Mouse (Mus musculus) embryonic facial prominence, embryonic 11.5 days (tissue): Measurements from ENCODE around the gene Nek2. TPM values are rescaled to one million over a fixed set of nuclear protein-coding genes. Genes with fewer than 3 reads are reported as not detected.

Source experiments
- ATAC-seq: fragments of 200-750 bp; cut with Nextera tagmentation; replicated peaks from 2 replicates; pipeline ENCODE4 v1.8.0; 2017; ENCODE audit warnings: low read depth; ENCODE audit not compliant: insufficient number of reproducible peaks, low FRiP score, low TSS enrichment
- DNase-seq: peaks from one replicate; pipeline ENCODE4 v3.0.0-alpha.2; 2015; ENCODE audit warnings: low spot score
- H3K27ac ChIP-seq: fragments of 300-500 bp; sonication (generic); replicated peaks from 2 replicates; pipeline ENCODE4 v1.5.1; 2014; ENCODE audit warnings: mild to moderate bottlenecking, low read depth, low read length, control low read depth
- H3K27me3 ChIP-seq: fragments of 300-500 bp; sonication (generic); 2 replicates; pipeline ENCODE4 v1.6.1; 2014; ENCODE audit warnings: mild to moderate bottlenecking, low read length, moderate library complexity, mixed read lengths; ENCODE audit not compliant: control insufficient read depth, insufficient read depth
- H3K36me3 ChIP-seq: fragments of 300-500 bp; sonication (generic); replicated peaks from 2 replicates; pipeline ENCODE4 v1.6.1; 2014; ENCODE audit warnings: low read depth, mild to moderate bottlenecking, low read length, moderate library complexity, mixed read lengths; ENCODE audit not compliant: control insufficient read depth, insufficient read depth
- H3K4me1 ChIP-seq: fragments of 300-500 bp; sonication (generic); 2 replicates; pipeline ENCODE4 v1.6.1; 2014; ENCODE audit warnings: low read length, mixed read lengths; ENCODE audit not compliant: control insufficient read depth, insufficient read depth
- H3K4me2 ChIP-seq: fragments of 300-500 bp; sonication (generic); 2 replicates; pipeline ENCODE4 v1.6.1; 2014; ENCODE audit warnings: low read depth, mild to moderate bottlenecking, control low read depth, low read length, moderate library complexity
- H3K4me3 ChIP-seq: fragments of 300-500 bp; sonication (generic); 2 replicates; pipeline ENCODE4 v1.5.1; 2014; ENCODE audit warnings: low read depth, low read length, control low read depth
- H3K9ac ChIP-seq: fragments of 300-500 bp; sonication (generic); replicated peaks from 2 replicates; pipeline ENCODE4 v1.6.1; 2014; ENCODE audit warnings: mild to moderate bottlenecking, control low read depth, low read length
- H3K9me3 ChIP-seq: fragments of 300-500 bp; sonication (generic); replicated peaks from 2 replicates; pipeline ENCODE4 v1.6.1; 2016; ENCODE audit warnings: mild to moderate bottlenecking, low read length, inconsistent platforms, mixed read lengths; ENCODE audit not compliant: control insufficient read depth
- WGBS: fragments of 180-500 bp; shearing (Covaris S2); extraction: QIAGEN DNeasy Blood & Tissue Kit; methylation state at CpG from one replicate; pipeline ENCODE4 v1.1.7; 2014; 5-methylcytosine and 5-hydroxymethylcytosine counted together
- polyA plus RNA-seq: library from polyadenylated mRNA; unstranded; fragments of >200 nt; fragmentation: Nextera tagmentation; extraction: Ambion mirVana; gene quantifications from 2 replicates; pipeline ENCODE4 v1.2.1, GENCODE M21; 2014

Gene Nek2
- polyA plus RNA-seq, 1 experiment from 2014 or later, result 44.5 TPM

DNA sequence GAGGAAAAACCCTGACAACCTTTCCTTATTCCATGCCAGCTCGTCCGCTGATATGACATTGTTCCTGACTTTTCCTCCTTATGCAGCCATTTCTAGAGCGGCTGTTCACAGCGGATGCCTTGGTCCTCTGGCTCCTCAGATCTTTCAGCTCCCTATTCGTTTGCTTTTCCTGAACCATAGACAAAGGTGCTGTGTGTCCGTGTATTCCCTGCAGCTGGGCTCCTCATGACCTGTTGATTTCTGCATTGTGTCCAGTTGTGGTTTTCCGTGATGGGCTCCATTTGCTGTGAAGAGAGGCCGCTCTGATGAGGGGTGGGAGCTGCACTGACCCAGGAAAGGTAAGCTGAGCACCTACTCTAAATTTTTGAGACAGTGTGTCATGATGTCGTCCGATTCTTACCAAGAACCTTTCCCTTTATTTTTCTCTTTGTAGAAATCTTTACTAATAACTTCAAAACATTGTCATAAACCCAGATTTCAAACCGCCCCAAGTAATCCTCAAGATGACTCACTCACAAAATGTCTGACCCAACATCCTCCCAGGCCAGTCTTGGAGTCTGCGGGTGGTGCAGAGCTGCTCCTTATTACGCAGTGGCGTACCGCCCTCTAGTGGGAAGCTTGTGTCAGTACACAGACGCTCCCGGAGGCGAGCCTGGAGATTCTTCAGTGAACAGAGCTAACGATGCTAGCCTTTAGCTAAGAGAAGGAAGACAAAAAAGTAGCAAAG, 3.7 kb upstream of the Nek2 start:
- no peaks in the 10 kb centered on the region for H3K27me3 ChIP-seq
- no peak overlapping the region for H3K4me3 ChIP-seq
- peak; percentile 57 for ATAC-seq
- 41% methylated on average over 19 of the region's 19 CpGs for WGBS
- H3K4me1 ChIP-seq, result no peaks in the 10 kb centered on the region
- no peak overlapping the region for H3K4me2 ChIP-seq
- no peaks in the 10 kb centered on the region for H3K36me3 ChIP-seq
- peak; percentile 94 for DNase-seq
- H3K27ac ChIP-seq, result no peak overlapping the region
- no peak overlapping the region for H3K9ac ChIP-seq
- no peaks in the 10 kb centered on the region for H3K9me3 ChIP-seq

DNA sequence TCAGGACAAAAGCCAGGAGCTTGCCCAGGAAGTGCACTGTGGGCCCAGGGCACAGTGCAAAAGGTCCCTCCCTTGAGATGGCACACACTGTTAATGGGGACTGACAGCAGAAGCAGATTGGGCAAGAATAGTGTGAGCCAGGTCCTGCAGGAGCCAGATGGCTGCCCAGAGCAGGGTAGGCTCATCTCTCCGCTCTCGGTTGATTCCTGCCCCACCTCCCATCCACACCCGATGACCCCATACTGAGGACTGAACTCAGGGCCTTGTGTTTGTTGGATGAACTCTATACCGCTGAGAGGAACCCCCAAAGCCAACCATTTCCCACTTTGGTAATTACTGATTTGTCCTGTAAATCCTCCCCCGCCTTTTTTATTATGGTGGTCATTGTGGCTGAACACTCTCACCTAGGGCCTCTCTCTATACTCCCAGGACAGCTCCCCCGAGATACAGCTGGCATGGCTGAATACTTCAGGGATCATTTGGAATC, 3.1 kb upstream of the Nek2 start:
- WGBS, result 42% methylated on average over 6 of the region's 6 CpGs
- no peaks in the 10 kb centered on the region for H3K36me3 ChIP-seq
- H3K9ac ChIP-seq, result no peak overlapping the region
- no peaks in the 10 kb centered on the region for H3K4me1 ChIP-seq
- no peaks in the 10 kb centered on the region for H3K9me3 ChIP-seq
- DNase-seq (no peak), ATAC-seq (peak; percentile 29; the same call in 1 of the 2 replicates)
- no peak overlapping the region for H3K4me2 ChIP-seq
- H3K27ac ChIP-seq, result no peak overlapping the region
- no peaks in the 10 kb centered on the region for H3K27me3 ChIP-seq
- H3K4me3 ChIP-seq, result no peak overlapping the region

DNA sequence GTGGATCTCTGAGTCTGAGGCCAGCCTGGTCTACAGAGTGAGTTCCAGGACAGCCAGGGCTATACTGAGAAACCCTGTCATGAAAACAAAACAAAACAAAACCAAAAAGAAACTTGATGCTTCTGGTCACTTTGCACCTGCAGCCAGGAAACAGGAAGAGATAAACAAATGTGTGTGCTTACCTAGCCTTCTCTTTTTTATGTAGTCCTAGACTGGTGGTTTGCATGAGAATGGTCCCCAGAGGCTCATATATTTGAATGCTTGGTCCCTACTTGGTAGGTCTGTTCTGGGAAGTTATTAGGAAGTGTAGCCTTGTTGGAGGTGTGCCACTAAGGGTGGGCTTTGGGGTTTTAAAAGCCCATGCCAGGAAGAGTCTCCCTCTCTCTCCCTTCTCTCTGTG, 2.2 kb upstream of the Nek2 start:
- DNase-seq (no peak), ATAC-seq (no peak)
- Histone ChIP-seq H3K9me3 (no peaks in the 10 kb centered on the region), H3K36me3 (no peaks in the 10 kb centered on the region), H3K4me1 (no peaks in the 10 kb centered on the region), H3K4me3 (no peak overlapping the region), H3K27me3 (no peaks in the 10 kb centered on the region), H3K9ac (no peak overlapping the region), H3K4me2 (no peak overlapping the region), H3K27ac (no peak overlapping the region)

DNA sequence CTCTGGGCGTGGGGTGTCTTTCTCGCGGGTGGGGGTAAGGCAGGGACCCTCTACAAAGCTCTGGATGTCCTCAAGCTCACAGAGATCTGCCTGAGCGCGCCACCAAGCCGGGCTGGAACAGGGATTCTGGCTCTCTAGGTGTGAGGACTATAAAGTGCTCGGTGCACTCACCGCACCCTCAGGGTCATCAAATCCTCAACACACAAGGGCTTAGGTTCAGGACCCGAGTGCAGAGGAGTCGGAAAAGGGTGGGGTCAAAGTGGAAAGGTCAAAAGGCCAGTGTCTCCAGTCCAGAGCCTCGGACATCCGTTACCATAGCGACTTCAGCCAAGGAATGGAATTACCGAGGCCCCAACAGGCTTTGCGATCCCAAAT, 306 bp upstream of the Nek2 start:
- H3K27me3 ChIP-seq, result no peaks in the 10 kb centered on the region
- peak overlapping the region; percentile 51 for H3K4me2 ChIP-seq
- no peaks in the 10 kb centered on the region for H3K4me1 ChIP-seq
- H3K27ac ChIP-seq, result no peak overlapping the region
- H3K4me3 ChIP-seq, result peak overlapping the region; percentile 88
- ATAC-seq (peak; percentile 68), DNase-seq (no peak)
- no peaks in the 10 kb centered on the region for H3K9me3 ChIP-seq
- H3K9ac ChIP-seq, result no peak overlapping the region
- no peaks in the 10 kb centered on the region for H3K36me3 ChIP-seq
- 3% methylated on average over 15 of the region's 15 CpGs for WGBS

DNA sequence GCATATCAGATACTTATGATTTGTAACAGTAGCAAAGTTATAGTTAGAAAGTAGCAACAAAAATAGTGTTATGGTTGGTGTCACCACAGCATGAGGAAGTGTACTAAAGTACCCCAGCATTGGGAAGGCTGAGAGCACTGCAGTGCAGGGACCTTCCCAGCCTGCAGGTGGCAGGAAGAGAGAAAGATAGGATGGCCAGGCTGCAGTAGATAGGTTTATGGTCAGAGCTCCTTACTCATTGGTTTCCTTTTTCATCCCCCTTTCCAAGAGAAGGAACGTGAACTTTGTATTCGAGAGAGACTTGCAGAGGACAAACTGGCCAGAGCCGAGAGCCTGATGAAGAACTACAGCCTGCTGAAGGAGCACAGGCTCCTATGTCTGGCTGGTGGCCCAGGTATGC, 7.9 kb downstream of the Nek2 start:
- Histone ChIP-seq H3K36me3 (no peaks in the 10 kb centered on the region), H3K4me3 (no peak overlapping the region), H3K4me1 (no peaks in the 10 kb centered on the region), H3K27ac (no peak overlapping the region), H3K9ac (no peak overlapping the region), H3K9me3 (no peaks in the 10 kb centered on the region), H3K4me2 (no peak overlapping the region), H3K27me3 (no peaks in the 10 kb centered on the region)
- DNase-seq, result no peak
- no peak for ATAC-seq
- 84% methylated on average over 3 of the region's 3 CpGs for WGBS

DNA sequence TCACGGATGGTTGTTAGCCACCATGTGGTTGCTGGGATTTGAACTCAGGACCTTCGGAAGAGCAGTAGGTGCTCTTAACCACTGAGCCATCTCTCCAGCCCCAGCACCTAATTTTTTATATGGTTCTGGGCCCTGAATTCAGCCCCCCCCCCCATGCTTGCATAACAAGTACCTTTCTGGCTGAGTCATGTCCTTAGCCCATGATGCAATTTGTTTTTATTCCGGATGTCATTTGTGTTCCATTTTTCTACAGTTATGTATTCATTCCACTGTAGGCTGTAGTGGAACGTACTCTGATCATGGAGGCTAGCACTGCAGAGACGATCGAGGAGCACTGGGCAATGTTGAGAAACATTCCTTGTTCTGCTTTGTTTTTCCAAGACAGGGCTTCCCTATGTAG, 12.2 kb downstream of the Nek2 start:
- DNase-seq (no peak), ATAC-seq (no peak)
- Histone ChIP-seq H3K4me1 (no peaks in the 10 kb centered on the region), H3K4me3 (no peak overlapping the region), H3K27ac (no peak overlapping the region), H3K4me2 (no peak overlapping the region), H3K27me3 (no peaks in the 10 kb centered on the region), H3K36me3 (no peaks in the 10 kb centered on the region), H3K9ac (no peak overlapping the region), H3K9me3 (no peaks in the 10 kb centered on the region)
- WGBS, result 97% methylated on average over 6 of the region's 6 CpGs

DNA sequence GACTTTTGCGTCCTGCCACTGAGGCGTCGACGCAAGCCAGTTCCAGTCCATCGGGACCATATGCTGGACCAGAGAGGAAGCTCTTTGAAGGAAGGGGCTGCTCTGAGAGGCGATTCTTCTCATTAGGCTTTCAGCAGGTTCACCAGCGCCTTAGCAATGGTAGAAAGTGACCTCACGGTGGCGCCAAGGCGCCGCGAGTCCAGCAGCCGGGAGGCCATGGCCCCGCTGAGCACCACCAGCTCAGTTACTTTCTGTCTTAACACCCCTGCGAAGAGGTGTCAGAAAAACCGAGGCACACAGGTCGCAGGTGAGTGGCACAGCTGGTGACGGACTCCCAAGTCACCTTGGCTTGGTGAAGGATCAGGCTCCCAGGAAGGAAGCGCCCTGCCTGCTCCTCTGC, 13.6 kb downstream of the Nek2 start:
- Histone ChIP-seq H3K27ac (no peak overlapping the region), H3K4me3 (no peak overlapping the region), H3K4me1 (no peaks in the 10 kb centered on the region), H3K36me3 (no peaks in the 10 kb centered on the region), H3K27me3 (no peaks in the 10 kb centered on the region), H3K9ac (no peak overlapping the region), H3K9me3 (no peaks in the 10 kb centered on the region), H3K4me2 (no peak overlapping the region)
- ATAC-seq (no peak), DNase-seq (peak; percentile 80)
- WGBS, result 13% methylated on average over 19 of the region's 19 CpGs

DNA sequence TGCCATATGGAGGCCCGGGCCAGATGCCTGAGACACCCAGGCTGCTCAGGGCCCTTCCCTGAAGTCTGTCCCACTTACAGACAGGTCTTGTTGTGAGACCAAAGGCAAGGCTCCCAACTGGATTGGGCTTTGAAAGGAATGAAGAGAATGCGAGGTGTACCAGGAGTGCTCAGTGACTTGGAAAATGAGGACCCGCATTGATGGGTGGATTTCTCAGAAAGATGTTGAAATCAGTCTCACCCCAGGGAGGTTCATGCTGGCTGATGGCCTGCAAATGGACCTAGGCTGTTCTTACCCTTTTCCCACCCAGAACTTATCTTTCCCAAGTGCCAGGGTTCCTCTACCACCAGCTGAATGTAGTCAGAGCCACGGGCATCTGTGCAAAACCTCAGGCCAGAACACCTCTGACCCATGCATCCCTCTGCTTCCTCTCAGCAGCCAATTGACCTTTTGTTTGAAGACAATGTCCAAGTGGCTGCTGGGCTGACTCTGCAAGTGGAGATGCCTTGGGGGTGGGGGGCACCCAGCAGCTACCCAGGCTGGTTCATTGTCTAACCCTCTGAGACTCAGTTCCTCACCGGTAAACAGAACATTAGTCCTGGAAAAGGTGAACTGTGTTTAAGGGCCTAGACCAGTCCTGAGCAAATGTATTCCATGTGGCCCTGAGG, 15.2 kb downstream of the Nek2 start:
- ATAC-seq (no peak), DNase-seq (no peak)
- H3K27ac ChIP-seq, result no peak overlapping the region
- no peaks in the 10 kb centered on the region for H3K36me3 ChIP-seq
- H3K4me2 ChIP-seq, result no peak overlapping the region
- no peaks in the 10 kb centered on the region for H3K27me3 ChIP-seq
- H3K9ac ChIP-seq, result no peak overlapping the region
- 54% methylated on average over 5 of the region's 5 CpGs for WGBS
- no peak overlapping the region for H3K4me3 ChIP-seq
- no peaks in the 10 kb centered on the region for H3K9me3 ChIP-seq
- H3K4me1 ChIP-seq, result no peaks in the 10 kb centered on the region
